Mouse (Mus musculus) forebrain, embryonic 11.5 days (tissue): ENCODE data around the gene Zfp213. TPM values are rescaled to one million over a fixed set of nuclear protein-coding genes. Genes with fewer than 3 reads are reported as not detected.

ENCODE experiments used
- ATAC-seq: fragments of 200-750 bp; cut with Nextera tagmentation; replicated peaks from 2 replicates; pipeline ENCODE4 v1.8.0; 2017; ENCODE audit warnings: moderate TSS enrichment; ENCODE audit not compliant: low FRiP score
- DNase-seq: peaks from one replicate; pipeline ENCODE4 v3.0.0-alpha.2; 2017; ENCODE audit warnings: low spot score
- H3K27ac ChIP-seq: fragments of 300-500 bp; sonication (generic); 2 replicates; pipeline ENCODE4 v1.5.1; 2014; ENCODE audit warnings: low read depth, low read length
- H3K27me3 ChIP-seq: fragments of 300-500 bp; sonication (generic); 2 replicates; pipeline ENCODE4 v1.6.1; 2014; ENCODE audit warnings: mild to moderate bottlenecking, low read length, mixed read lengths; ENCODE audit not compliant: control insufficient read depth, insufficient read depth
- H3K36me3 ChIP-seq: fragments of 300-500 bp; sonication (generic); 2 replicates; pipeline ENCODE4 v1.6.1; 2014; ENCODE audit warnings: mild to moderate bottlenecking, low read length, moderate library complexity, mixed read lengths; ENCODE audit not compliant: control insufficient read depth, insufficient read depth
- H3K4me1 ChIP-seq: fragments of 300-500 bp; sonication (generic); replicated peaks from 2 replicates; pipeline ENCODE4 v1.6.1; 2014; ENCODE audit warnings: low read length, mixed read lengths; ENCODE audit not compliant: control insufficient read depth, insufficient read depth
- H3K4me2 ChIP-seq: fragments of 300-500 bp; sonication (generic); 2 replicates; pipeline ENCODE4 v1.6.1; 2014; ENCODE audit warnings: low read depth, mild to moderate bottlenecking, low read length, moderate library complexity, mixed read lengths; ENCODE audit not compliant: severe bottlenecking
- H3K4me3 ChIP-seq: fragments of 300-500 bp; sonication (generic); 2 replicates; pipeline ENCODE4 v1.5.1; 2014; ENCODE audit warnings: low read depth, low read length
- H3K9ac ChIP-seq: fragments of 300-500 bp; sonication (generic); 2 replicates; pipeline ENCODE4 v1.6.1; 2014; ENCODE audit warnings: low read length
- H3K9me3 ChIP-seq: fragments of 300-500 bp; sonication (generic); 2 replicates; pipeline ENCODE4 v1.6.1; 2016; ENCODE audit warnings: low read length, mixed read lengths; ENCODE audit not compliant: control insufficient read depth
- WGBS: fragments of 180-500 bp; shearing (Covaris S2); extraction: QIAGEN DNeasy Blood & Tissue Kit; methylation state at CpG from one replicate; pipeline ENCODE4 v1.1.7; 2014; 5-methylcytosine and 5-hydroxymethylcytosine counted together
- polyA plus RNA-seq: library from polyadenylated mRNA; unstranded; fragments of >200 nt; fragmentation: Nextera tagmentation; extraction: Ambion mirVana; gene quantifications from 2 replicates; pipeline ENCODE4 v1.2.1, GENCODE M21; 2014

The Zfp213 gene
- polyA plus RNA-seq, 1 experiment from 2014 or later = 29.9 TPM

DNA sequence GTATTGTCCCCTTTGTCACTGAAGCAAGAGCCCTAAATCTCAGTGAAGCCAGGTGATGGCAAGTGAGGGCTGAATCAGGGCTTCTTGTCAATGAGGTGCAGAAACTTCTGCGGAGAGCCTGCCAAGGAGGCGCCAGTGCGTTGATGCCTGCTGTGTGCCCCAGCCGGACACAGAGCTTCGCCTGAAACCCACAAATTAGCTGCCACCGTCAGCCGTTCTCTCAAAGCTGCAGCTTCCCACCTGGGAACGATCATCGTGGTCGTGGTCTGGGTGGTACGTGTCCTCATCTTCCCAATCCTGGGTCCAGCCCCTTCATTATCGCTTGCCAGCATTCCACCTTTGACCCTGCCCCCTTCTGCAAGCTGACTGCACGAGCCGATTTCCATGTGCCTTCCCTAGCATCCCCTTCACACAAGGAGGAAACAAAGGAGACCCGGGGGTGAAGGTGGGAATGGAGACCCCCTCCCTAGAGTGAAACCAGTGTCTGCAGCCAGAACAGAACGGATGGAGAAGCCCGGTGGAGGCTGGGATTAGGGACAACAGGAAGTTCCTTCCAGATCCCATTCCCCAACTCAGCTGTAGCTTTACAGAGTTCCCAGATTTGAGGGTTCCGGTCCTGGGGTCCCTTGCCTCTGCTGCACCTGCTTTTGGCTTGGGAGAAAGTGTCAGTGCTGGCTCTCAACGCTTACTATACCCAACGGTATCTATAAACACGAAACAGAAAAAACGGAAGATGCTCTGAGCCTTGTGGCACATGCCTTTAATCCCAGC, 21.9 kb upstream of the Zfp213 start:
- no peaks in the 10 kb centered on the region for H3K27me3 ChIP-seq
- peaks cover 13% of the 10 kb centered on the region; the same call in 1 of the 2 replicates for H3K4me1 ChIP-seq
- under 1% methylated on average over 22 of the region's 22 CpGs for WGBS
- peak overlapping the region; percentile 82 for H3K9ac ChIP-seq
- no peaks in the 10 kb centered on the region for H3K36me3 ChIP-seq
- H3K27ac ChIP-seq = no peak overlapping the region
- peak; percentile 79 for DNase-seq
- peak overlapping the region; percentile 92 for H3K4me2 ChIP-seq
- H3K9me3 ChIP-seq = no peaks in the 10 kb centered on the region
- peak; percentile 90 for ATAC-seq
- peak overlapping the region; percentile 65 for H3K4me3 ChIP-seq

DNA sequence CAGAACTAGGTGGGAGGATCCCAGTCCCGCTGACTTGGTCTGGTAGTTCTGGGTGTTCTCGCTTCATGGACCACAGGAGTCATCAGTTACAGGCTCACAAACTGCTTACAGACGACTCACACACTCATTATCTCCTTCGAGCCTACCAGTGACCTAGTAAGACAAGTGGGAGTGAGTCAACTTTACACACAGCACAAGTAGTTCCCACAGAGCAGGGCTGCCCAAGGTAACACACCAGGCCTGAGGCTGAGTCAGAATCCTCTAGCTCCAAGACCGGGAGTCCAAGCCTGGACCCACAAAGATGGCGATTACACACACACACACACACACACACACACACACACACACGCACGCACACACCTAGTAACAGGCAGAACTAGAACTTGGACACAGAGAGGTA, 20.7 kb upstream of the Zfp213 start:
- no peak for ATAC-seq
- H3K4me3 ChIP-seq = peak overlapping the region; percentile 65; the same call in 1 of the 2 replicates
- H3K4me2 ChIP-seq = peak overlapping the region; percentile 92
- no peak for DNase-seq
- no peaks in the 10 kb centered on the region for H3K36me3 ChIP-seq
- H3K9ac ChIP-seq = no peak overlapping the region; the same call in 1 of the 2 replicates
- H3K27me3 ChIP-seq = no peaks in the 10 kb centered on the region
- H3K4me1 ChIP-seq = peaks cover 13% of the 10 kb centered on the region; the same call in 1 of the 2 replicates
- WGBS = 86% methylated on average over 8 of the region's 8 CpGs
- H3K9me3 ChIP-seq = no peaks in the 10 kb centered on the region
- no peak overlapping the region for H3K27ac ChIP-seq

DNA sequence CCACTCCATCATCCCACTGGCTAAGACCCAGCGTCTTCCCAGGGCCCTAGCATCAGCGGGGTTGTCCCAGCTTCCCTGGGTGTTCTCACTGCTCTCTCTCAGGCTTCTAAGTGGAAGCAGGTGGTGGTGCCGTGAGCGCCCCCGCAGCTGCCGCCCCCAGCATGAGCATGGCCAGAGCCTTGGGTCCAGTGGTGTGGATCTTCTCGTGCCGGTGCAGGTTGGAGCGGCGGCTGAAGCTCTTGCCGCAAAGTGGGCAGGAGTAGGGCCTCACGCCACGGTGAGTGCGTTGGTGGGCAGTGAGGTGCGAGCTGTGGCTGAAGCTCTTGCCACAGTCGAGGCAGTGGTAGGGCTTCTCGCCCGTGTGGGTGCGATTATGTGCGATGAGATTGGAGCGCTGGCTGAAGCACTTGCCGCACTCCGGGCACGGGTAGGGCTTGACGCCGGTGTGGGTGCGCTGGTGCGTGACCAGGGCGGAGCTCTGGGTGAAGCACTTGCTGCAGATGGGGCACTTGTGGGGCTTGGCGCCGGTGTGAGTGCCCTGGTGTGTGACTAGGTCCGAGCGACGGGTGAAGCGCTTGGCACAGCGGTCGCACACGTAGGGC, 12.0 kb upstream of the Zfp213 start:
- no peak overlapping the region for H3K9ac ChIP-seq
- peaks cover 8% of the 10 kb centered on the region for H3K36me3 ChIP-seq
- H3K4me3 ChIP-seq = no peak overlapping the region
- DNase-seq (no peak), ATAC-seq (no peak)
- H3K4me1 ChIP-seq = no peaks in the 10 kb centered on the region
- WGBS = 95% methylated on average over 38 of the region's 38 CpGs
- H3K27ac ChIP-seq = no peak overlapping the region
- H3K9me3 ChIP-seq = no peaks in the 10 kb centered on the region
- no peaks in the 10 kb centered on the region for H3K27me3 ChIP-seq
- no peak overlapping the region for H3K4me2 ChIP-seq

DNA sequence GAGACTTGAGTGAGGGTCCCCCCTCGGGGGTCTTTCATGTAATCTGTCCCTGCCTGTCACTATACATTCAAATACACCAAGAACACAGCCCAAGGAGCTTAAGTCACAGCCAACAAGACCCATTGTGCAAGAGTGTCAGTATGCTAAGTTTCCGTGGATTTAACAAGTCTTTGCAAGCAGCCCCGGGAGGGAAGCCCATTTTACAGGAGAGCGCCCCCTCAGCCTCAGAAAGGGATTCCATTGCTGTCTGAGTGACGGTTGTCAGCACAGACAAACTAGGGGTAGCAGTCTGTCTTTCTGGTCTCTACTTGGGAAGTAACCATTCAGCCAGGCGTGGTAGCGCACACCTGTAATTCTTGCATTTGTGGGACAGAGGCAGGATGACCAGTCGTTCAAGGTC, 10.1 kb upstream of the Zfp213 start:
- Histone ChIP-seq H3K4me2 (no peak overlapping the region), H3K4me3 (no peak overlapping the region), H3K27me3 (no peaks in the 10 kb centered on the region), H3K36me3 (peaks cover 8% of the 10 kb centered on the region), H3K4me1 (no peaks in the 10 kb centered on the region), H3K9me3 (no peaks in the 10 kb centered on the region), H3K9ac (no peak overlapping the region), H3K27ac (no peak overlapping the region)
- 90% methylated on average over 8 of the region's 8 CpGs for WGBS
- DNase-seq (no peak), ATAC-seq (no peak)

DNA sequence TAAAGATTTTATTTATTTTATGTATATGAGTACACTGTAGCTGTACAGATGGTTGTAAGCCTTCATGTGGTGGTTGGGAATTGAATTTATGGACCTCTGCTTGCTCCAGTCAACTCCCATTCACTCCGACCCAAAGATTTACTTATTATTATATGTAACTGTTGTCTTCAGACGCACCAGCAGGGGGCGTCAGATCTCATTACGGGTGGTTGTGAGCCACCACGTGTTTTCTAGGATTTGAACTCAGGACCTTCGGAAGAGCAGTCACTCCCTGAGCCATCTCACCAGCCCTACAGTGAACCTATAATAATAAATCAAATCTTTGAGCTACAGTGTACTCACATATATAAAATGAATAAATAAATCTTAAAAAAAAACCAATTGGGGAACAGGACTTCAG, 8.0 kb upstream of the Zfp213 start:
- ATAC-seq (no peak), DNase-seq (no peak)
- Histone ChIP-seq H3K4me2 (no peak overlapping the region), H3K9me3 (no peaks in the 10 kb centered on the region), H3K4me3 (no peak overlapping the region), H3K36me3 (peaks cover 8% of the 10 kb centered on the region), H3K9ac (no peak overlapping the region), H3K27me3 (no peaks in the 10 kb centered on the region), H3K27ac (no peak overlapping the region), H3K4me1 (no peaks in the 10 kb centered on the region)
- 83% methylated on average over 6 of the region's 6 CpGs for WGBS

DNA sequence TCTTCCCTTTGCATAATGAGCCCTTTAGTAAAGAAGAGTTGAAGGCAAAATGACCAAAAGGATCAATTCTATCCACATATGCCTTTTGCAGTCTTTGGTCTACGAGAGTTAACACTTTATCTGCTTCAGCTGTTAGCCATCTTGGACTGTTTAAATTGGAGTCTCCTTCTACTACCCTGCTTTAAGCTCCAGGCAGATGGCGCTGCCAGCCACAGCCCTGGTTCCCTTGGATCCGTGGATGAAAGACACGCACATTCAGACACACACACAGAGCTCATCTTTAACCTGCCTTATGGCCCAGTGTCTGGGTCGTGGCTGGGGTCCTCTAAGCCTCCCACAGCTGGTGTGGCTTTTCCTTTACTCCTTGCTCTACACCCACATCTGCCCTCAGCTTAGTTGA, 7.0 kb upstream of the Zfp213 start:
- Histone ChIP-seq H3K27ac (no peak overlapping the region), H3K9me3 (no peaks in the 10 kb centered on the region), H3K9ac (no peak overlapping the region), H3K4me1 (no peaks in the 10 kb centered on the region), H3K4me2 (no peak overlapping the region), H3K36me3 (peaks cover 4% of the 10 kb centered on the region), H3K4me3 (no peak overlapping the region), H3K27me3 (no peaks in the 10 kb centered on the region)
- ATAC-seq (no peak), DNase-seq (no peak)
- 25% methylated on average over 5 of the region's 5 CpGs for WGBS

DNA sequence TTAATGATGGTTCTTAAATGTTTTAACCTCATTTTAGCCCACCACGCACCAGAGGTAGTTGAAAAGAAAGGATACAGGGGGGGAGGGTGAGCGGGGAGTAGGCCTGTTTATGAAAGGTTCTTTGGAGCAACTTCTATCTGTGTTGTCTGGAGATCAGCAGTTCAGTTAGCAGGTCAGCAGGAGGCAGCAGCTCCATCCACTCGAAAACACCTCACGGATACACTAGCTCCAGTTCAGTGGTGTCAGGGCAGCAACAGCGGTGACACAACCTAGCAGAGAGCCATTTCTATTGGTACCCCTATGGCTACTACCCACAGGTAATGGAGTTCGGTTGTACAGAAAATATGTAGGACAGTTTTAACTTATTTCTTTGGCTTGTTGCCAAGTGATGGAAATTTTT, 6.0 kb upstream of the Zfp213 start:
- Histone ChIP-seq H3K9ac (no peak overlapping the region), H3K9me3 (no peaks in the 10 kb centered on the region), H3K4me2 (no peak overlapping the region), H3K4me1 (no peaks in the 10 kb centered on the region; the same call in 1 of the 2 replicates), H3K27me3 (no peaks in the 10 kb centered on the region), H3K36me3 (no peaks in the 10 kb centered on the region; the same call in 1 of the 2 replicates), H3K27ac (no peak overlapping the region), H3K4me3 (no peak overlapping the region)
- ATAC-seq = no peak
- DNase-seq = no peak
- 49% methylated on average over 6 of the region's 6 CpGs for WGBS

DNA sequence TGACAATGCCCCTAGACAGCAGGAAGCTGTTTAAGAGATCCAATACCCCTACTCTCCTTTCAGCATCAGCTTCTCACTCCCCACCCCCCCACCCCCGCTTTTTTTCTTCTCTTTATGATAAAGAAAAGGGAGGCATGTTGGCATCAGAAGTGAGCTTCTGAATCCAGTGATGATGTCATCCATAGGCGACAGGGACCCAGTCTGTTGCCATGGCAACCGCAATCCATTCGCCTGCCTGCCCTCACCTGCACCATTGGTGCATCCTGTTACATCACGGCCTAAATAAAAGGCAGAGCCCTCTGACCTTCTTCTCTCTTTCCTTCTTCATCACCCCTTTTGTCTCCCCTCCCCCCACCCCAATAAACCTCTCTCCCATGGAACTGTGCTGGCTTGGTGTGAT, 4.3 kb upstream of the Zfp213 start:
- H3K9ac ChIP-seq = no peak overlapping the region
- H3K36me3 ChIP-seq = no peaks in the 10 kb centered on the region
- no peak overlapping the region for H3K4me2 ChIP-seq
- no peaks in the 10 kb centered on the region for H3K9me3 ChIP-seq
- no peak overlapping the region for H3K27ac ChIP-seq
- H3K4me1 ChIP-seq = no peaks in the 10 kb centered on the region; the same call in 1 of the 2 replicates
- ATAC-seq (no peak), DNase-seq (no peak)
- no peak overlapping the region for H3K4me3 ChIP-seq
- 30% methylated on average over 5 of the region's 5 CpGs for WGBS
- H3K27me3 ChIP-seq = no peaks in the 10 kb centered on the region
